Mouse (Mus musculus): ENCODE data around the gene Yeats4.

Gene Yeats4

DNA sequence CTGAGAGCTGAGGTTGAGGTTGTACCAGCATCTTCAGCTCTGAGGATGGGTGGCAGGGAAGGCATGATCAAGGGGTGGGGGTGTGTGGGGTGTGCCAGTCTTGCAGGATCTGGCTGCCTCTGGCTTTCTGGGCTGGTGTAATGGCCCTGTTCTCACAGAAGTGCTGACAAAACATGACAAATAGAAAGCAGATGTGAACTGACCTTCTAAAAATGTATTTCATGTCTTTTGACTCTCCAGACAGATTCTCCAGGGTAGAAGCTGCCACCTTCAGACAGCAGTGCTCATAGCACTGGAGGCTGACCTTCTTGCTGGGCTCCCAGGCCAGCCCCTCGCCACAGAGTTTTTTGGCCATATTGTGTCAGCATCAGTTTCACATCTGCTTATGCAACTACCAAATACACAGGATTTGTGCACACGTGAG, 20.7 kb downstream of the Yeats4 start:
- in situ Hi-C loops (cut with MboI) = loop anchor here (25.0 kb wide), 1 partner anchor 266 kb away; no protein-coding TSS in a partner anchor

DNA sequence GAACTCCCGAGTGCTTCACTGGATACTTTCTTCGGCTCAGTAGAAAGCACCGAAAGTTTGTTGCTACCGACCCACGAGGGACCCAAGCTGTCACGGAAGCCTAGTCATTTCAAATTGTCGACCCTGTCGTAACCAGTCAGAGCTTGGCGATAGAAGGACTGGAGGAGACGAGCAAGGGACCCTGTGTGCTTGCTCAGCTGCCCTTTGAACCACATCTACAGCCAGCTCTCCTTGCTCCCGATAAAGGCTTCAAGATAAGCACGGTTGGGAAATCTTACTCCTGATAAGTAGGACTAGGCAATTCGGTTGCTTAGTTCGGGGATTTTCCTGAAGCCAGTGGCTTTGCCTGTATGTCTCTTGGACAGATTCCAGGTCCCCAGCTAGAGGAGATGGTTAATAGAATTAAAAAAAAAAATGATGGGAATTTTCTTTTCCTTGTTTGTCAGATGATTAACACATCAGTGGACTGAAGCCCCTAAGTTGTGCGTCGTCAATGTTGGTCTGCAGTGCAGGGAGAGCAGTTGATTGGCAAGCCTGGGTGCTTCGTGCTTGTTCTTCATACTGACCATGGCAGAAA, 21.2 kb downstream of the Yeats4 start:
- in situ Hi-C loops (cut with MboI) = loop anchor here (25.0 kb wide), 1 partner anchor 266 kb away; no protein-coding TSS in a partner anchor

DNA sequence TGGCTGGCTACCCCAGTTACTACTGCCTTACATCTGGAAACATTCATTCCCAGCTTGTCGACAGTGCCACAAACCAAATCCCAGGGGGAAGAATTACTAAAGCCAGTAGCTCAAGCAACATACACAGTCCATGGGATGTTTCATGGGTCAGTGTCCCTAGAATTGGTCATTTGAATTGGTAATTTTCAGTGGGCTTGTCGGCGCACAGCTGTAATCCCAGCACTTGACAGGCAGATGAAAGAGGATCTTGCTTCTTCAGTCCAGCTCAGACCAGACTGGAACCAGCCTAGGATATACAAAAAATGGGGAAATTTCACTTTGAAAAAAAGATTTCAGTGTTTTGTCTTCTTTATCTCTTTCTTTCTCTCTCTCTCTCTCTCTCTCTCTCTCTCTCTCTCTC, 24.6 kb downstream of the Yeats4 start:
- in situ Hi-C loops (cut with MboI) = loop anchor here (25.0 kb wide), 1 partner anchor 262 kb away; no protein-coding TSS in a partner anchor

DNA sequence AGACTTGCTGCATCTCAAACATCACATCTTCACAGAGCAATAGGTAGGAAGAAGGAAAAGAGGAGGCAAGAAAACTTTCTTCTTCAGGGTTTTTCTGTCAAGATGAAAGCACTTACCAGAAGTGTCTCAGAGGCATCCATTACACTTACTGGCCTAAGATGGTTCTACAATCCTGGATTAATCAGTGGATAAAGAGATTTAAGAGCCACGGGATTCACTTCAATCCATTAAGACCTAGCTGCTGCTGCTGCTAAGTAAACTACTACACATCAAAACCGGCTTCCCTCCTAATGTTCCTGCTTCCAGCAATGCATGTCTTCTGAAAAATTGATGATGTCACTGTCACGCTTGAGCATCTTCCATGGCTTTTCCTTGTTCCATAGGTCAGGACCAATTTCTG, 27.6 kb downstream of the Yeats4 start:
- in situ Hi-C loops (cut with MboI) = no loop called here

DNA sequence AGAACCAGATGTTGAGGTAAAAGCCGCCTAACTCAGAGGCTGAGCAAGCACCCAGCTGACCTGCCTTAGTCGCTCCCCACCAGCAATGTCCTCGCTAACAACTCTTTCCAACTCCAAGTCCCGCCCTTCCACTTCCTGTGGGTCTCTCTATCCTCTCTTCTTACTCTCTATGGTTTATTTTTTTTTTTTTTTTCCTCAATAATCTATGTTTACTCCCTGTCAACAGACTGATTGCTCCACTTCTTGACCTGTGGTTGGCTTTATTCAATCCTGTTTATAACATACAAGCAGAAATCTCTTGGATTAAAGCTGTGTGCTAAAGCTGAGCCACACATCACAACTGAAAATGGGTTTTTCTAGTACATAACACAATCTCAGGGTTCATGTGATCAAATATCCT, 28.6 kb downstream of the Yeats4 start:
- in situ Hi-C loops (cut with MboI) = no loop called here

DNA sequence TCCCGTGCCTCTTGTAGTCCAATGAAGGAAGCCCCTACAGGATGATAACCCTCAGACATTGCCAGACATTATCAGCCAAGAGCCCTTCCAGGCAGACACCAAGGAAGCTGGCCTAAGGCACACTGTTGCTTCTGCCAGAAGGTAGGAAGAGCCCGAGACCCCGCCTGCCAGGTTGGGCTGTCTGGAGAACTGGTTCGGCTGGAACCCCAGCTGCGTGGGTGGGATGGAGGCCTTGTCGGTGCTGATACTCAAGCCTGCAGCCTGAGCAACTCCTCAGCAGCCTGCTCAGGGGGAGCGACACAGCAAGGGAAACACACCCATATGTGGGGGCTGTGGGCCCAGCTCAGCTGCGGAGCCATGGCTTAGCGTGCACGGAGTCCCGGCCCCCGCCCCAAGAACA, 29.3 kb downstream of the Yeats4 start:
- in situ Hi-C loops (cut with MboI) = no loop called here

DNA sequence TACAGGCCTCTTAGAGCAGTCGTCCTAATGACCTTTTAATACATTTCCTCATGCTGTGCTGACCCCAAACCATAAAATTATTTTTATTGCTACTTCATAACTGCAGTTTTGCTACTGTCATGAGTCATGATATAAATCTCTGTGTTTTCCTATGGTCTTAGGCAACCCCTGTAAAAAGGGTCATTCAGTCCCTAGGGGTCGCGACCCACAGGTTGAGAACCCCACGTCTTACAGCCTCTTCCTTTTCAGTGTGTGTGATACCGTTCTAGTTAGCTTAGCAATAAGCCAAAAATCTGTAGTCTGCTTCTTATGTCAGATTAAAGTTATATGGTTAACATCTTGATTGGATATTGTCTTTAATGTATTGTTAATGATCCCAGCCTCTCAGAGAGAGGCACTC, 30.9 kb downstream of the Yeats4 start:
- in situ Hi-C loops (cut with MboI) = no loop called here

DNA sequence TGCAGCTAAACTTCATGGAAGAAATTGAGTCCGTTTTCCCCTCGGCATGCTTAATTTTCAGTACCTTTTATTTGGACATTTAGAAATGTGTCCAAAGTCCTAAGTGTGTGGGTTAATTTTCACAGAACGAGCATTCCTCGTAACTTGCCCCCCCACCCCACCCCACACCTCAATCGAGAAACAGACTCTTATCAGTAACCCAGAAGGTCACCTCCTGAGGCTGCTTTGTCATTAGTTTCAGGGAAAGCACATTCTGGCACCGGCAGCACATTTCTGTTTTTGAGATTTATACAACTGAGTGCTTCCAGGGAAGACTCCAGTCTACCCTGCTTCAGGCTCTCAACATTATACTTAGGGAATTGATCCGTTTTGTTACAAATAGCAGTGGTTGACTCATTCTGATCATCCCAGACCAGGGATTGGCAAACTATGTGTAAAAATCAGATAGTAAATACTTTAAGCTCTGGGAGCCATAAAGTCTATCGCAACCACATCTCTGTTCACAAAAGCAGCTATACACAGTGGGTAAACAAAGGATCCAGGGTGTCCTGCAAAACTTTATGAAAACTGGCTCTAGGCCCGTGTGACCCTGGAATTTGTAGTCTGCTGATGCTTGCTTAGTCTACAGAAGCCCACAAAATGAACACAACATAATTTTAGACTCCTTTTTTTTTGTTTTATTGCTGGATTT, 38.8 kb downstream of the Yeats4 start:
- in situ Hi-C loops (cut with MboI) = no loop called here

DNA sequence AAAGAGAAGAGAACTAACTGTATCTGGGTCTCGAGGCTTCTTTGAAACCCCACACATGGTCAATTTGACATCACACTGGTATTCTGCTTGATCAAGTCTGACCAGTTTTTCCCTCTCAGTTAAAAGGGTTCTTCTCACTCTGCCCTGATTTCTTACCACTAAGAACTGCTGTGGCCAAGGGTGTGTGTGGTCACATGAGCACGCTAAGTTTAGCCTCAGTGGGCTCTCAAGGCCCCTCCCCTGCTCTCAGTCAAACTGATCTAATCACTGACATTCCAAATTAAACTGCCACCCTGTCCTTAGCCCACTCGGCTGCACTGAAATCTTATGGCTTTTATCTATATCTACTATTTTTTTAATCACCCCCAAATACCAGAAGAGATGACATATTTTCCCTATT, 43.2 kb downstream of the Yeats4 start:
- in situ Hi-C loops (cut with MboI) = no loop called here

DNA sequence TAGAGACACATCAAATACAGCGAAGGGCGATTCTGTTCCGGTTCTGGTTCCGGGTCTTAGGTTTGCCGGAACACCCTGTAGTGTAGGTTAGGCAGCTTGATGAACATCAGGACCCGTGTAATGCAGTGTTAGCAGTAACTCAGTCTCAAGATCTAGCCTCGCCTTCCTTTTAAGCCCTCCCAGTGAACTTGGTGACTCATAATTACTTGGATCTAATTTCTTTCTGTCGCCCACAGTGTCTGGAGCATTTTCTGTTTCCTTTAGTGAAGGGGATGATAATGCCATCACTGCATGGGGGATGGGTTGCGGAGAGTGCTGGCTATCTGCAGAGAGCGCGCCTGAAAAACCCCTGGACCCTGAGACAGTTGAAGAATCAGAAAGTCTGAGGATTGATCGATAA, 49.7 kb downstream of the Yeats4 start:
- in situ Hi-C loops (cut with MboI) = no loop called here

DNA sequence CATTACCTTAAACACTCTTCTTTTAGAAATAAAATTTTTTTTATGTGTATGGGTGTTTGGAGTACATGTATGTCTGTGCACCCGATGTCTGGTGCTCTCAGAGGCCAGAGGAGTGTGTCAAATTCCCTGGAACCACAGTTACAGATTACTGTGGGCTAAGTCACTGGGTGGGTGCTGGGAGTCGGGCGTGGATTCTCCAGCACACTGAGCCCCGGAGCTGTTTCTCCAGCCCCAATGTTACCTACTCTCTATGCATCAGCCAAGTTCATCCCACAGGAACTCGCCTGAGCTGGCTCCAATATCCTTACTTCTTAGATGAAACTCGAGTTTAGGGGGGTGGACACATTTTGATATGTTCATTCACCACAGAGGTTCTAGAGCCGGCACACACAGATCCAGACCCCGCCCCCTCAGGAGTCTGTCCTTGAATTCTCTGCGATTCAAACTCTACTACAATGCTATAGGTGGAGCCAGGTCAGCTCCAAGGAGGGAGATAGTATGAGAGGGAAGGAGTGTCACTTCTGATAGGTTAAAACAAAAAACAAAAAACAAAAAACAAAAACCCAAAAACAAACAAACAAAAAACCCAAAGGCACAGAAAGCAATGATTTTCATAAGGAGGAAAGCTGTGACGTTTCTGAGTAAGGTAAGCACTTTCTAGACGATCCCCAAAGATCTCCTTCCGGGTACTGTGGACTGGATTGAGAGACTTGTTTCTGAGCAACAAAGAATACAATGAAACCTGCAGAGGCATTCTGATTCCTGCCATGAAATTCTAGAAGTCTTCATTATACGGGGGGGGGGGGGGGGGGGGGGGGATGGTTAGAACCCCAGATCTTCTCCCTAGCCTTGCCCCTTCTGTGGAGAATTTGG, 50.5 kb downstream of the Yeats4 start:
- in situ Hi-C loops (cut with MboI) = no loop called here

DNA sequence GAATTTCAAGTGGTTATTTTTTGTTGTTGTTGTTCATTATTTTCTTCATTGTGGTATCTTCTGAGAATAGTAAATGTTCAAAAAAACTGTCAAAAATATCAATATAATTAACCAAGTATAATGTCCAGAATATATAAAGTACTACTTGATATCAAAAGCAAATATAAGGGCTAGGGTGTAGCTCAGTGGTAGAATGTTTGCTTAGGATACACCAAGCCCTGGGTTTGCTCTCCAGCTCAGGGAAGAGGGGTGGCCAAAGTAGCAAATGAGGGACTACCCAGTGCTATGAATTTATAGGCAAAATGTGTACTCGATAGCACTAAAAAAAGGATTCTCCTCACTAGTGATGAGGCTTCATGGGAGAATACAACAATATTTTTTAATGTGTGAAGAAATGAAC, 51.2 kb downstream of the Yeats4 start:
- in situ Hi-C loops (cut with MboI) = no loop called here

DNA sequence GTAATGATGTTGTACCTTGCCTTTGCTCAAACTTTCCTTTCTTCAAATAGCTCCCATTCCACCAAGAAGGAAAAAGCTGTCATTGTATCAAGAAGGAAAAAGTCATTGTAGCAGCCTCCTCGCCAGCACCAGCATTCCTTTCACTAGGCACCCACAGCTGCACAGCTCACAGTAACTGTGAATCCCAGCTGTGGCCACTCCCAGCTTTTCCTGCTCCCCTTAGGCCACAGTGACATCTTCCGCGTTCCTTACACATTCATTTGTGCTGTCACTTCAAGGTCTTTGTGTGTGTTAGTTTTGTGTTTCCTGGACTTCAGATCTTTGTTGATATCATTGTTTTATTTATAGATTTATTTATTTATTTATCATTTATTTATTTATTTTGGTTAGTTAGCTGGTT, 52.2 kb downstream of the Yeats4 start:
- in situ Hi-C loops (cut with MboI) = no loop called here

DNA sequence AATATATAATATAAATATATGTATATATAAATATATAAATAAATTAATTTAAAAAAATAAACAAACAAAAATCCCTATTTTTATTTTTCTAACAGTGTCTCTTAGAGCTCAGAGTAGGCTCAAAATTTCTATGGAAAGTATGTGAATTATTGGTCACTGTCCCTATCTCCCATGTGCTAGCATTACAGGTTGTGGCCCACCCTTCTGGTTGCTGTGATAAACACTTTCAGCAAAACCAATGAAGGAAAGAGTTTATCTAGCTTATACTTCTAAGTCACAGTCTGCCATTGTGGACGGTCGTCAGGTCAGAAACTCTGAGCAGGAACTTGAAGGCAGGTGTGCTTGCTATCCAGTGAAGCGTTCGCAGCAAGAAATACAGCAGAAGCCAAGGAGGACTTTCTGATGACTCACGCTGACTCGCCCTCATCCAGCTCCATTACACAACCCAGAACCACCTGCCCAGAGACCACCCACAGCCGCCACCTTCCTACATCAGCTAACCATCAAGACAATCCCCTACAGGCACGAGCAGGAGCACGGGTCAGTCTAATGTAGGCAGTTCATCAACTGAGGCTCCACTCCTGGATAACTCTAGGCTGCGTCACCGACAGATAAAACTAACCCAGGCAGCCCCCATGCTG, 57.4 kb downstream of the Yeats4 start:
- in situ Hi-C loops (cut with MboI) = no loop called here
